Mouse (Mus musculus) layer of hippocampus, adult 9-10 months (tissue): ENCODE measurements around the gene Parp11.
A peak's percentile ranks its signal among the peaks of the same experiment; 100 is the strongest.

Experiments used
- DNase-seq: peaks from one replicate; pipeline ENCODE4 v3.0.0; 2022; ENCODE audit warnings: low spot score

Gene Parp11

DNA sequence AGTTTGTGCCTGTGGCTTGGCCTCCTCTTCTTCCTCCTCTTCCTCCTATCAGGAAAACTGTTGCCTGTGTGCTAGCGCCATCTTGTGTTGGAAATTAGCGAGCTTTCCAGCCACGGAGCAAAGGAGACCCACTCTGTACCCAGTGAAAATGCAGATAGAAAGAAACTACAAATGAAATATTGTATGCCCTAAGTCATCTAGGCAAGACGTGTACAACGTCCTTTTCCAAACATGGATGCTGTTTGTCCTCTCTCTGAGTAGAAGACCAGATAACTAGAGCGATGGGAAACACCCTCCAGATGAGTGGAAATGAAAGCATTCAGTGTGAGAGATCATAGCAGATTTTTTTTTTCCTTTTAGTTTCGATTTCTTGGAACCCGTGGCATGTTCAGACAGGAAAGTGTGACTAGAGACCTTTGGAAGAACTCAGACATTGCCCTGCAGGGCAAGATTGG, at the start of gene Parp11:
Gene Parp11 (plus strand): TSS at position 405 of the 455 bp plus-strand sequence.
- DNase-seq = peak; percentile 70

DNA sequence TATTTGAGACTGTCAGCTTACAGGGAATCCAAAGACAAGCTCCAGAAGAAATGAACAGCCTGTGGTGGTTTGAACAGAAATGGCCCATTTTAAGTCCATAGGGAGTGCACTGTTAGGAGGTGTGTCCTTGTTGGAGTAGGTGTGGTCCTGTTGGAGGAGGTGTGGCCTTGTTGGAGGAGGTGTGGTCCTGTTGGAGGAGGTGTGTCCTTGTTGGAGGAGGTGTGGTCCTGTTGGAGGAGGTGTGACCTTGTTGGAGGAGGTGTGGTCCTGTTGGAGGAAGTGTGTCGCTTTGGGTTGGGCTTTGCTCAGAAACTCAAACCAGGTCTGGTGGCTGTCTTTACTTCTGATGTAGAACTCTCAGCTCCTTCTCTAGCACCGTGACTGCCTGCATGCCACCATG, 48.6 kb upstream of the Parp11 start:
- DNase-seq = no peak

DNA sequence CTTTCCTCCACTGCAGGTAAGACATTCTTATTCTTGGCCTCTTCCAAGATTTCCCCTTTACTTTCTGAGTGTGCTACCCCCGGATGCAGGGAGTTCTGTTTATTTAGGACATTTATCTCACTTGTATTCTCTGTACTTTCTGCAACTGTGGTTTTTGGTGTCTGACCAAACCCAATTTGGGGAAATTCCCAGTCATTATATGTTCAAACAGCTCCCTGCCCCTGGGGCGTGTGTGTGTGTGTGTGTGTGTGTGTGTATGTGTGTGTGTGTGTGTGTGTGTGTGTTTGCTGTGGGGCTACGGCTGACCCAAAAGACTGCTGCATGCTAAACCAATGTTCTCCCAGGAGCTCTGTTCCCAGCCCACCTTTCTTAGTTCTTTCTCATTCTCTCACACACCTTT, 45.2 kb upstream of the Parp11 start:
- no peak for DNase-seq

DNA sequence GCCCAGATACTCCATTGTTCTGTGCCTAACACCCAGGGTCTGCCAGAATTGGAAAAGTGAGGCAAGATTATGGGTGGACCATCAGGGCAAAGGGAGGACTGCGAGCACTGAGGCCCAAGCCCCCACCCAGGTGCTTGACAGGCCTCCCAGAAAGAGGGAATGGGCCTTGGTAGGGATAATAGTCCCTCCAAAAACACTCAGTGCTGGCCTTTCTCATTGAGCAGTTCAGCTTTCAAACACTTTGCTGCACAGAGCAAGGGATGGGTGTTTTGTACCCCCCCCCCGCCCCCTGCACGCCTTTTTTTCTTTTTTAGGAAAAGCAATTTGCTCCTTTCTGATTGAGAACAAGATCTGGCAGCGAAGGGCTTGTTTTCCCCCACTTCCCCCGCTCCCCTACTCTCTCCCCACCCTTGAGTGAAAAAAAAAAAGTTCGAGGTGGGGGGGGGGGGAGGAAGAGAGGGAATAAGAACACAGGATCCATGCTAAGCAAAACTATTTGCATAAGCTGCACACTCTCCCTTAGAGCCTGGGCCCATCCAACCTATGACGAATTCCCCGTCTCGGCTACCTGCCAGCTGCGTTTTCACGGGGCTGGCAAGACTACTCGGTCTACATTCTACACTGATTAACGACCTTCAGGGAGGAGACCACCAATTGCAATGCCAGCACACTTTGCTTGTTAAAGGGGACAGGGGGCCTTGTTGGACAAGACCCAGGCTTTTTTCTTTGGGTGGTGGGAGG, 42.4 kb upstream of the Parp11 start:
- no peak for DNase-seq

DNA sequence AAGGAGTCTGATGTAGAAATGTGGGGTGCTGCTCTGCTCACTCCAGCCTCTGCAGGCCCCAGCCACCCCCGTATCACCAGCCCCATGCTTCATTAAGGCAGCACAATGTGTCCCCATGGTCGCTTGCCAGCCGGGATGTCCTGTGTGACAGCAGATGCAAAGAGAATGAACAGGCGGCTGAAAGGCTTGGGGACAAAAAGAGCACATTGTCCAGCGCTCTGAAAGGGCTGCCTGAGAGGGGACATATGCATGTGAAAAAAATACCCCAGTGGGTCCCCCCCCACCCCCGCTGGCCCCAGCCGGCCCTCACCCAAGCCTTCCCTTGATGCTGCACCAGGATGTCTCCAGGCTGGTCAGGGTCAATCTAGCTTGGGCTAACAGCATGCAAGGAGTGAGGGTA, 41.0 kb upstream of the Parp11 start:
- no peak for DNase-seq

DNA sequence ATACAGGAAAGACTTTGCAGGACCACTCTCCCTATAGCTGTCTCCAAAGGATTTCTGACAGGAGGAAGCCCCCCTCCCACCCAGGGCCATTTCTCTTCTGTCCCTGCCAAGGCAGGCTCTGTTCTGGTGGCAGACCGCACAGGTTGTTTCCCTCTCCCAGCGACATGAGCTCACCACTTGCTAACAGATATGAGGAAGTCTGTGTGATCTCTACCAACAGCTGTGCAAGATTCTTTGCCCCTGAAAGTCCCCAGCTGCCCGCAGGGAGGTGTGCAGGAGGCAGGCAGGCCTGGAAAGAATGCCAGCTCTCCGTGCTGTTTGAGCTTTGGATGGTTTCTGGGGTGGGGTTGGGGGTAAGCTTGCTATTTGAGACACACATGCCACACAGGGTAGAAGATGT, 38.9 kb upstream of the Parp11 start:
- no peak for DNase-seq

DNA sequence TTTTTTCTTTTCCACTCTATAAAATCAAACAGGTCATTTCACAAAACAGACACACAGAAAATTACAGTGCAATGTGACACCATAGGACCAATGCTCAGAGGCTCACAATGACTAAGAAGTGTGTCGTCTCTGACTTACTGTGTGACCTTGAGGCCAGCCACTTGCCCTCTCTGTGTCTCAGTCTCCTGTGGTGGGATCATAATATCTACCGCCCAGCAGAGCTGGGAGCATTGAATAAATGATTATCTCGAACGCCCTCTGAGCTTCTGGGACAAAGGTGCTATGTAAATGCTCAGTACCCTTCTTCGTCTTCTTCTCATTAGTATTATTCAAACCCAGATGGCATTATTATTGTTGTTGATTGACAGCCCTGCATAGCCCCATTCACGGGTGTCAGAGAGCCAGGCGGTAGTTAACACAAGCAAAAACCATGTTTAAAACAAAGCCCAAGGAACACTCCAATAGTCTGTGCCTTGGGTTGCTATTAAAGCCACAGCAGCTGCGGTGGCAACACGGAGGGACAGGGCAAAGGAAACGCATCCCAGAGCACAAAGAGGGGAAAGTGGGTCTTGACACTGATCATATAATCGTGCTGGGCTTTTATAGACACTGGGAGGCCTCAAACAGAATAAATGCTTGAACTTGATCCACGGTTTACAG, 29.0 kb upstream of the Parp11 start:
- DNase-seq = no peak

DNA sequence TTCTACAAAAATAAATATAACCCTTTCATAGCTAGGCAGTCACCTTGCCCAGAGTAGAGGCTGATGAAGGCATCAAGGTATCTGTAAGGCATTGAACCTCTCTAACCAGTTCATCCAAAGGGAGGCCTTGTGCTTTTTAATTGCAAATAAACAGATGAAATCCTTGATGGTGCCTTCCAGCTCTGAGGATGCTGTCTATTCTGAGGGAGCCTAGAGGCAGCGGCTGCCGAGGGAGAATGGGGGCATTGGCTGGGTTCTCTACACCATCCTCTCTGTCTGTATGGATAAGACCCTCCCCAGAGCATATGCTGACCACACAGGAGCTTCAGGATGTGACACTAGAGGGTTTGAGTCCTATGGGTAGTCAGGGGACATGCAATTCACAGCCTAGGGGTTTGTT, 28.3 kb upstream of the Parp11 start:
- no peak for DNase-seq

DNA sequence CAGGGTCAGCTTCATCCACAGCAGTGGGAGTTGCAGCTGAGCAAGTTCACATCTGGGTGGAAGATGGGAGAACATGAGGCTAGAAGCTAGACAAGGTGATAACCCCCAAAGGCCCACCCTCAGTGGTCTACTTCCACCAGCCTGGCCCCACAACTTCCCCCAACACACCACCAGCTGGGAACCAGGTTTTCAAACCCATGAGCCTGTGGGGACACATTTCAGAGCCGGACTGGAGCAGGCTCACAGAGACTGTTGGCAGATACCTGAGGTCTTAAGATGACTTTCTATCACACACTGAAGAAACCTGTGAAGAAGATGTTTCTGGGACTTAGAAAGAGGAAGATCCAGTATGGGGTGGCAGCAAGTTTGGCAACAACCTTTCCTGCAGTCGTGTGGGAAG, 26.5 kb upstream of the Parp11 start:
- DNase-seq = no peak

DNA sequence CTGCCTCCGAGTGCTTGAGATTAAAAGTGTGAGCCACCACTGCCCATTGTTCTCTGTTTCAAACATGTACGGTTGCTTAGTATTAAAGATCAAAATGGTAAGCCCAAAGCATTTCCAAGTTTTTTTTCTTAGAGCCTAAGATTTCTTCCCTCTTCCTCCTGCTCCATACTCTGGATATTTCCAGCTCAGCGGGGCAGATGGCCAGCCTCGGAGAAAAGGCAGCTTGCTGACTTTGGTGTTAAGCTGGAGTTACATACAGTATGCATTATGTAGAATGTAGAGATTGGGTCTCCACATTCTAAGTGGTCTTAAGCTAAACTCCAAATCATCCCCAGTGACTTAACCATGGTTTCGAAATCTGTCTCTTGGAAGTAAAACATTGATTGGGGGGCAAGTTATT, 21.5 kb upstream of the Parp11 start:
- DNase-seq = no peak

DNA sequence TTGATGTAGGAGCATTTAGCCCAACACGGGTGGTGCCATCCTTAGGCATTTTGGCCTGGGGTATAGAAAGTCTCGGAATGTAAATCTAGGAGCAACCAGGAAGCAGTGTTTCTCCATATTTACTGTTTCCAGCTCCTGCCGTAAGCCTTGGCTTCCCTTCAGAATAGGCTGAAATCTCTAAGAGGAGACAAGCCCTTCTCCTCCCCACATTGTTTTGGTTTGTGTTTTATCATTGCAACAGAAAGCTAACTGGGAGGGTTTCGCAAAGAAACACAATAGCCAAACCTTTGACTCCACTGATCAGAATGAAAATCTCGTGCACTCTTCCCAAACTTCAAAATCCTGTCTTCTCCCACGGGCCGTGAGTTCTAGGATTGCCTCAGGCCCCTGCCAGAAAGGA, 15.9 kb upstream of the Parp11 start:
- DNase-seq = no peak

DNA sequence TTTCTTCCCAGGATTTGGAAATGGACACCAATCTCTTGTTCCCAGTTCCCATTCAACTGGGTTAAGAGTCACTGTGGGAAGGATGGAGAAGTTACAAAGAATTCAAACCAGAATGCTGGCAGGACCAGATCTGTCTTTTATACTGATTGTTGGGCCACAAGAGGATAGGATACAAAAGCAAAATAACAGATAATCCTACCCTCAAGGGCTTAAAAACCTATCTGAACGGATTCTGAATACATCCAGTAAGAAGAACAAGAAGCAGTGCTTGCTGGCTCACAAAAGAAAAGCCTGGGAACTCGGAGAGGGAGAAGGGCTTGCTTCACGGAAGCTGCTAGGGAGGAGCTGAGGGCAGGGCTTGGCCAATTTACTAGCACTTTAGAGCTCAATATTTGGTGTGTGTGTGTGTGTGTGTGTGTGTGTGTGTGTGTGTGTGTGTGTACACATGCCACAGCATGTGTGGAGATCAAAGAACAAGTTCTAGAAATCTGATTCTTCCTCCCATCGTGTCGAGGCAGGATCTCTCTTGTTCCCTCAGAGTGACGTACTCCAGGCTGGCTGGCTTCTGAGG, 15.4 kb upstream of the Parp11 start:
- DNase-seq = no peak

DNA sequence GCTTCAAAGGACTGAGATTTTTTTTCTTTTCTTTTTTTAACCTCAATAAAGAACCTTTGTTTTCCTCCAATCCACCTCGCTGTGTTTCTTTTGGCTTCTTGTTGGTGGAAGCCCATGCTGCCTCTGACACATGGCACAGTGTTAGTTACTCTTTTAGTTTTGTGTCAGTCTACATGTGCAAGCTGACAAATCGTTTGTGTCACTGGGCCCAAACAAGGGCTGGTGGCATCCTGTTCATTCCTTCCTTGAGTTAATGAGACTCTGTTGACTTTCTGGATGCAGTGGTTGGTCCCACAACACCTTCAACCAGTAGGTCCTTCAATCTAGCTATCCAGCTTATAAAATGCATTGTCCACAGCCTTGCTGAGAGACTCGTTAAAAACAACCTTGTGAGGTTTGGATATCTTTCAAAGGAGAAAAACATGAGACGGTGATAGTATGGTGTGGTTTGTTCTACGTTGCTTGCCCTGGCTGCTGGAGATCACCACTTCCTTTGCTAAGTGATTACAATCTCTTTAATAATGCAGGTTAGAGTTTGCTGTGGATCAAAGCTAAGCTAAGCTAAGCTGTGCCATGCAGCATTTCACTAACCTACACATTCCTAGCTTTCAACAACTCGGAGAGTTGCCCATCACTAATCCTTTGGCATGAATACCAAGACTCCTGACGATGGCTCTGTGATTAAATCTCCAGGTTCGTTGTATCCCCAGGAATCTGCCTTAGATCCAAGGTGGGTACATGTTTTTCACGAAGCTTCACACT, 12.6 kb upstream of the Parp11 start:
- no peak for DNase-seq

DNA sequence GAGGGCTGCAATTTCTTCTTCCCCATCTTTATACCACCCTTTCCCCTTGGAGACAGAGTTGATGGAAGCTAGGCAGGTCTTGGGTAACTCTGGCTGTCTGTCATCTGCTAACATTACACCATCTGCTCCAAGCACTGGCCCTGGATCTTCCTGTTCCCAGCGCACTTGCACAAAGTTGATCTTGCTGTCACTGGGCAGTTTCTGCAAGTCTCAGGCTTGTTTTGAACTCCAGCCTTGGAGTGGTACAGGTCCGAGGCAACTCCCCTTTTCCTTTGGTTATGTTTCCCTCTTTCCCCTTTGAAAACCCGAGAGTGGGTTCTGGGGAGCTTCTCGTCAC, 12.0 kb upstream of the Parp11 start:
- DNase-seq = no peak

DNA sequence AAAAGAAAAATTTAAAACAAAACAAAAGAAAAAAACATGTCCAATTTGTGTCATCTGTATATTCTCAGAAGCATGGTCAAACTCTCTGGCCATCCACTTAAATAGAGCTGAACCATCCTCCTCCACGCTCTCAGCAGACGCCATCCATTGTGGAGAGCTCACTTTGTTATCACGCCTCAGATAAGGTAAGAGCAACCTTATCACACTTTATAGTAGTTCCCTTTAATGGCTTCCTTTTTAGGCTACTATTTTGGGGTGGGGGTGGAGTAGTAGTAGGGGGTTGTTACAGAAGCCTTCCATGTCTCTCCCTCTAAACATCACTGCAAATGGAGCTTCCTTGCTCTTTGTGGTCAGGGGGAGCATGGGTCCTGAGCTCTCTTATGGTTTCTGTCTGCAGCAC, 7.6 kb upstream of the Parp11 start:
- no peak for DNase-seq

DNA sequence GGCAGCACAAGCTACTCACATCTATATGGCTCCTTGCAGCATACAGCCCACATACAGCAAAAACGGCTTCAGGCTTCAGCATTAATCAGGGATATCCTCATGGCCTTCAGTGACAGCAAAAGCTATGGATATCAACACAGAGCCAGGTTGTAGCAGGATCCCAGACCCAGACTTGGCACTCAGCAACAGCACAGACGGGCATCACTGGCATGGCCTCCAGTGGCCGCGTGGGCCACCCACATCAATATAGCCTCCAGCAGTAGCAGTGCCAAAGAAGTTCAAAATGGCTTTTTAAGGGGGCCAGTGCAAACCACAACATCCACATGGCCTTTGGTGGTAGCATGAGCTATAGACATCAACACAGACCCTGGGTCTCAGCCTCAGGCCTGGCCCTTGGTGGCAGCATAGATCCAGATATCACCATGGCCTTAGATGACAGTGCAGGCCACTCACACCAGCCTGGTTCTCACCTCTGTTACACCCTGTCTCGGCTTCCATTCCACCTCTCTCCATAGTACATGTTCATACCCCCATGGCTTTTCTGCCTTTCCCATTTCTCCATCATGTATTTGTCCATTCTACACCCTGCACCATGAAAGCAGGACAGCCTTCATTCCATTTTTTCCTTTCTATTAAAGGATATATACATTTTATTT, 7.0 kb upstream of the Parp11 start:
- DNase-seq = no peak

DNA sequence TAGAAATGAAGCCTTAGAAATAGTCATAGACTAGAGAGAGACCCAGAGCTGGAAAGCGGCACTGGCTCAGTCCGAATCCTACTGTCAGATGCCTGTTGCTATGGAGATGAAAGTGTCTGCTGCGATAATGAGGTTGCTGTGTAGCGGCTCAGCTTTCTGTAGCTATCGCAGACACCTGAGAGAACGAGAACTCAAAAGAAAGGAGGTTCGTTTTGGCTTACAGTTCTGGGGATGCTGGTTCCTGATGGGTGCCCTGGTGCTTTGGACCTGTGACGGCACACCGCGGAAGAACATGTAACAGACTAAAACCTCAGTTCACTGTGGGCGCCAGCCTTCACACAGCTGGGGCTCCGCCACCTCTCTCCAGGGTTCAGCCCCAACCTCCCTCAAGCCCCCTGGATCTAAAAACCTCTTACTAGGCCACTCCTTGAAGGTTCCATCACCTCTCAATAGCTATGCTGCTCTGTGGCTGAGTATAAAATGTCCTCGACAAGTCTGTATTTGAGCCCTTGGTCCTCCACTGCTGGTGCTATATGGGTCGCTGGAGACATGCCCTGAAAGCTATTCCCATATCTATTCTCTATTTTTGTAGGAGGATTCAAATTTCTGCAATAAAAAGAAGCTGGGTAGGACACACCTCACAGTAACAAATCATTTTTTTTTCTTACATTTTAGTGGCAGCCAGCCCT, 6.1 kb upstream of the Parp11 start:
- DNase-seq = peak; percentile 32

DNA sequence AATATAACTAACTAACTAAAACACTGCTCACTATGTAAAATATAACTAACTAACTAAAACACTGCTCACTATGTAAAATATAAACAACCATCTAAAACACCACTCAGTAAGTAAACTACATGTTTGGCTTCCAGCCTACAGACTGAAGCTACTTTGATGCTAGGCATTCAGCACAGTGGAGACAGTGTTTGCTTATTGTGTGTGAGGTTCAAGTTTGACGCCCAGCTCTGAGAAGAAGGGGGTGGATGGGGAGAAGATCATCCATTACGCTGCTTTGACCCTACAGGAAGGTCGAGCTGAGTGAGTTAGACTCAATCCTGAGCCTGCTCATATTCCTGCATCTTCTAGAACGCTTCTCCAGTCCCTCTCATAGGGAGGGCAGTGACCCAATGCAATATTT, 4.1 kb upstream of the Parp11 start:
- no peak for DNase-seq

DNA sequence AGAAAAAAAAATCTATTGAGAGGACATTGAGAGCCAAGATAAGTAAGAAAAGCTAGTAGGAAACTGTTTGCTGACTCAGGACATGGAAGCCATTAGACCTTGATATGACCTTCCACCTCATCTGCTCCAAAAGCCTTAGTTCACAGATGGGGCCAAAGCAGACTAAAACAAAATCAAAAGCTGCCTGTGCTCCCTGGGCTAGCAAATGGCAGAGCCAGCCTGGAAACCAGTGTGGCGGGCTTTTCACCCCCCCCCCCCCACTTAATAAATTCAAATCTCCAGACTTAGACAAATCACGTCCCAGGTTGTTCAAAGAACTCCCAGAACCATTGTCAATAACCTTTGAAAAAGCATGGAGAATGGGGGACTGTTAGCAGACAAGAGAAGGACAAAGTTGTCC, 2.7 kb upstream of the Parp11 start:
- DNase-seq = no peak

DNA sequence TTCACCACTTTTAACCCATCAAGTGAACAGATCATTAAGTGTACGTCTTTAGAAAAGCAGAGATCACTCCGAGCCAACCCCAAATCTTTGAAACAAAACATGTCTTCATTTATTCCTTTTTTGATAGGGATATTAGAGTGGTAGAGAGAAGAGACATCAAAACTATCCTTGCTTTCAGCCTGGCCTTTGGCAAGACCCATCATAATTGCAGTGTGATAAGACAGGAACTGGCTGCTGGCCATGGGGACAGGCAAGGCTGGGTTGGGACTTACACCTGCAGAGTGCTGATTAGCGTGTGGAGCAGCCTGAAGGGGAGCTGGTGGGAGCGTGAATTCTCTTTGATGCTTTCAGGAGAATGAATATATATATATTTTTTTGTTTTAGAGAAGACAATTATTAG, 2.2 kb upstream of the Parp11 start:
- no peak for DNase-seq

DNA sequence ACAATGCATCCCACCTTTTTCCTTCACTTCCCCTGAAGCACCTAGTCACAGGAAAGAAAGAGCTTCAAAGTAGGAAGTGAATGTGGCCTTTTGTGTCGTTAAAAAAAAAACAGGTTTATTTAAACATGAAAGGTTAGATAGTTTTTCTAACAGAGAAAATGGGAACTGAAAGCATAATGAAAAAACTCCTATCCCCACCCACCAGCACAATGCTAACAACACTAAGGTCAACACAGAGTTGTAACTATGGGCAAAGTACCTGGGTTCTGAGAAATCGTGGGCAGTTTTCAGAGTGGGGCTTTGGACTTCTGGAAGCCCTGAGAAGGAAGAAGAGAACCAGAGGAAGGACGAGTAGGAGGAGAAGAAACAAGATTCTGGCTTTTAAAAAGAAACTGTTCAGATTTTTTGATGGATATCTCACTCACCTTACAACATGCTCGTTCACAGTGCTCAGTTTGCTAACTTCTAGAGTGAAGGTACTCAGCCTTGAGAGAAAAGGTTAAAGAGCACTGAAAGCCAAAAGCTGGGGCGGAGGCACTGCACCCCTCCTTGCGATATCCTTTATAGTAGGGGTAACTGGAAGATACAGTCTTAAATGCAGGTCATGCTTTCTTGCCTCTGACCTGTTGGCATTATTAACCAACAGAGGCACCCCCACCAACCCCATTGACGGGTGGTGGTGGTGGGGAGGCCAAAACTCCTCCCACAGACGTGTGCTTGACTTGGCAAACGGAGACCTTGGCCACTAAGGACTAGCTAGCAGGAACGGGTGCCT, 1.2 kb downstream of the Parp11 start:
- DNase-seq = no peak
